In genomic region chr9:58847676-58848075, GRCm38 (mm10) we compare ENCODE assay signal across 18 mouse cellular contexts. TPM values are rescaled to one million over a fixed set of nuclear protein-coding genes. Genes with fewer than 3 reads are reported as not detected.
DNase-seq lines count a peak whose midpoint lies in the region; ATAC-seq lines count a peak whose summit lies in the region.
"Had no signal": no experiment of that assay in that cellular context is flagged by ENCODE, and none has a peak within 500 bp of the region (broad histone marks: within the 10 kb centered on the region; RNA-seq: fewer than 3 reads in every experiment).

No protein-coding gene starts in this region.

- H3K4me3 ChIP-seq in heart, embryonic 13.5 days, result no peak overlapping the region
- H3K4me3 ChIP-seq: forebrain, embryonic 12.5 days; intestine, embryonic 15.5 days; stomach, embryonic 15.5 days had no signal

- peak; percentile 96 for DNase-seq in heart, adult 11 months
- no peak for DNase-seq in heart, postnatal 25 days (ENCODE audit: low spot score)
- DNase-seq in heart, adult 18-20 months, result peak; percentile 50 to 79
- peak; percentile 54 for DNase-seq in heart, postnatal 4 days
- no peak for DNase-seq in right cerebral cortex, postnatal 10 days (ENCODE audit: low spot score in 2 of 2)
- no peak for DNase-seq in gastrocnemius, postnatal 10 days
- DNase-seq: cerebellum, postnatal 10 days; embryo, embryonic 11 days; gastrocnemius, postnatal 14 days; right cerebral cortex, postnatal 14 days had no signal

- no peaks in the 10 kb centered on the region; the same call in 1 of the 2 replicates for H3K27me3 ChIP-seq in heart, embryonic 13.5 days (replicated peaks)
- H3K27me3 ChIP-seq: forebrain, embryonic 12.5 days; intestine, embryonic 15.5 days; stomach, embryonic 15.5 days had no signal

- H3K4me2 ChIP-seq in heart, embryonic 13.5 days, result peak overlapping the region; percentile 50
- H3K4me2 ChIP-seq: forebrain, embryonic 12.5 days; hindbrain, embryonic 14.5 days; intestine, embryonic 15.5 days; stomach, embryonic 15.5 days had no signal

- H3K9me3 ChIP-seq in heart, embryonic 13.5 days, result no peaks in the 10 kb centered on the region
- H3K9me3 ChIP-seq: forebrain, embryonic 12.5 days; intestine, embryonic 15.5 days; stomach, embryonic 15.5 days had no signal

- WGBS in heart, embryonic 13.5 days, result 30% methylated on average over 7 of the region's 7 CpGs

- H3K27ac ChIP-seq in heart, embryonic 13.5 days (replicated peaks), result peak overlapping the region; percentile 79
- H3K27ac ChIP-seq: forebrain, embryonic 12.5 days; hindbrain, embryonic 14.5 days; intestine, embryonic 15.5 days; liver, embryonic 14.5 days; stomach, embryonic 15.5 days had no signal

- intact Hi-C loops in heart, postnatal 25 days (cut with DNase I), result no loop called here

- H3K9ac ChIP-seq in heart, embryonic 13.5 days, result peak overlapping the region; percentile 61
- H3K9ac ChIP-seq: forebrain, embryonic 12.5 days; hindbrain, embryonic 14.5 days; intestine, embryonic 15.5 days; liver, embryonic 14.5 days; stomach, embryonic 15.5 days had no signal

- 0 out of 2 replicates have a peak, but pooled peaks have one; percentile 27 for ATAC-seq in heart, embryonic 13.5 days (ENCODE audit: extremely low read depth, insufficient number of reproducible peaks, low FRiP score, low TSS enrichment)
- ATAC-seq in erythroblast, adult 5-6 weeks (replicated peaks; ENCODE audit: low FRiP score, poor library complexity, severe bottlenecking), result no peak
- ATAC-seq: intestine, embryonic 15.5 days had no signal

- H3K36me3 ChIP-seq in heart, embryonic 13.5 days, result peaks cover 17% of the 10 kb centered on the region
- H3K36me3 ChIP-seq: forebrain, embryonic 12.5 days; intestine, embryonic 15.5 days; stomach, embryonic 15.5 days had no signal

- peaks cover 43% of the 10 kb centered on the region for H3K4me1 ChIP-seq in heart, embryonic 13.5 days
- H3K4me1 ChIP-seq: intestine, embryonic 15.5 days; stomach, embryonic 15.5 days had no signal

RNA-seq across cellular contexts. Expression of gene Hcn4, which starts 24.5 kb away (rescaled TPM):
- 1 to 10 TPM; 6.5 to 7.0 TPM for total RNA-seq in heart, postnatal 25 days (2021)
- 1 to 10 TPM; 6.6 to 6.8 TPM for total RNA-seq in heart, adult 18-20 months (2021)
- polyA plus RNA-seq in heart, embryonic 13.5 days (2015; fragmentation: Nextera tagmentation; extraction: Ambion mirVana), result 1.3 and 1.8 TPM in 2 replicates
- 10 to 100 TPM; 11.6 to 12.5 TPM for total RNA-seq in heart, postnatal 4 days (2021)
- total RNA-seq in erythroblast, adult 5-6 weeks (2015; ENCODE audit: low replicate concordance), result not detected in 2 replicates
- total RNA-seq in erythroblast, adult 5-6 weeks (2017; ENCODE audit: low replicate concordance), result not detected in 2 replicates
- under 1 TPM; 0.43 to 0.45 TPM for total RNA-seq in gastrocnemius, postnatal 10 days (2021)
- total RNA-seq: MEL had no signal

Comparison
In these comparisons a context has a peak if more than half of its experiments do, and no peak if none do; other contexts are left out.
1. DNase-seq: peak in heart, adult 11 months (single experiment), heart, adult 18-20 months (2 of 2) and heart, postnatal 4 days (single experiment); none in heart, postnatal 25 days (single experiment), right cerebral cortex, postnatal 10 days (0 of 2) and gastrocnemius, postnatal 10 days (single experiment).
2. RNA of gene Hcn4, which starts 24.5 kb away (total RNA-seq): 11.6 to 12.5 TPM in heart, postnatal 4 days, 6.5 to 7.0 TPM in heart, postnatal 25 days and 6.6 to 6.8 TPM in heart, adult 18-20 months; 0.43 to 0.45 TPM in gastrocnemius, postnatal 10 days and not detected in erythroblast, adult 5-6 weeks; every median in the first group is over 4 times any median in the second.